Mouse (Mus musculus): Measurements from ENCODE around the gene Tmem164.

Gene Tmem164

DNA sequence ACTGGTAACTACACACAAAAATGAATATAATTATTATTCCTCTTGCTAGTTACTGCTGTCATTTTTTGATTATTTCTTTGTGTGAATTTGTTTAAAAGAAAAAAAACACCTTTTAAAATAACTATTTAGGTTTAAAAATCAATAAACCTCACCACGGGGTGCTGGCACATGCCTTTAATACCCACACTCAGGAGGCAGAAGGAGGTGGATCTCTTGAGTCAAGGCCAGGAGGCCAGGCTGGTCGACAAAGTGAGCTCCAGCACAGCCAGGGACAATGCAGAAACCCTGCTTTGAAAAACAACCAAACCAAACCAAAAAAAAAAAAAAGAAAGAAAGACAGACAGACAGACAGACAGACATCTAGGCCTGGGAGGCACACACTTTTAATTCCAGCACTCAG, 12.1 kb downstream of the Tmem164 start:
- DNase-seq: no peak

DNA sequence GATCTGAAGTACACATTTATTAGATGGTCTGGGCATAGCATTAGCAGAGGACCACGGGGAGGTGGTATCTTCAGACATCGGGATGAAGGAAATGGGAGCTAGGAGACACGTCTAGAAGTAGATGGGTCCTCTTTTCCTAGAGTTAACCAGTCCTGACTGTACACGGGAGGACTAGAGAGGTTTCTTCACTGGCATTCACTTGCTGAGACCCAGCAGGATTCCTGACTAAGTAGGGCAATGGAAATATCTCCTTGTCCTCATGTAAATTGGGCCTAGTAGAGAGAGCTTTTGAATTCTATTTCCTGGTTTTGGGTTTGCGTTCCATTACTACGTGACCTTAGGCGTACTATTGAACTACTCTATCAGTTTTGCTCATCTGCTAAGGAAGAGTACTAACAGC, 13.1 kb downstream of the Tmem164 start:
- no peak for DNase-seq

DNA sequence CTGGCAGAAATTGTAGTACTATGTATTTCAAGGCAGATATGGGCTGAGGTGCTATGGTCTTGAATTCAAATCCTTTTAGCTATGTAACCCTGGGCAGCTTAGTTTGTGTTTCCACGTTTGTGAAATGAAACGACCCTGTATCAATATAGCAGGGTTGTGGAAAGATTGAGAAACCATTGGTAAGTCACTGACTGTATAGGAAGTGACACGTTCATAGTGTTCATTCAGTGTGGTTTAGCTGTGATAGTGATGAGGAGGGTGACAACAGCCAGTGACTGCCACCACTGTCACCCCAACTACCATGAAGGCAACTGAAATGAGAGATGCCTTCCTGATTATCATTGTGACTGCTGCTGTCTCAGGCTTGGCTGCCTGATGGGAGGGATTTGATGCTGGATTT, 13.7 kb downstream of the Tmem164 start:
- DNase-seq: no peak

DNA sequence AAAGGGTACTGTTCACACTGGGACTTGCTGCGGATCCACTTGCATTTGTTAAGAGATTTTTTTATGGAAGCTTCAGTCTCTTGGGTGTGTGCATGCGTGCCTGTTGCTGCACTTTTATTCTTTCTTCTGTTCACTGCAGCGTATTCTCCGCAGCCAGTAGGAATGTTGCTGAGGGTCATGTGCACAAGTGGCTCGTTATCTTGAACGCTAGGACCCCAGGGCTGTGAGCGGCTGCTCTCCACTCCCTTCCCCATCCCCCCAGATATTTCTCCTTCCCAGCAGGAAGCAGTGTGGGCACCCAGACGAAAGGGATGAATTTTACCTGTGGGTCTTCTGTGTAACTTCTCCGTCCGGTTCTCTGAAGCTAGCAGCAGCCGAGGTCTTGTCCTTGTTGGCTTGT, 15.6 kb downstream of the Tmem164 start:
- DNase-seq: no peak

DNA sequence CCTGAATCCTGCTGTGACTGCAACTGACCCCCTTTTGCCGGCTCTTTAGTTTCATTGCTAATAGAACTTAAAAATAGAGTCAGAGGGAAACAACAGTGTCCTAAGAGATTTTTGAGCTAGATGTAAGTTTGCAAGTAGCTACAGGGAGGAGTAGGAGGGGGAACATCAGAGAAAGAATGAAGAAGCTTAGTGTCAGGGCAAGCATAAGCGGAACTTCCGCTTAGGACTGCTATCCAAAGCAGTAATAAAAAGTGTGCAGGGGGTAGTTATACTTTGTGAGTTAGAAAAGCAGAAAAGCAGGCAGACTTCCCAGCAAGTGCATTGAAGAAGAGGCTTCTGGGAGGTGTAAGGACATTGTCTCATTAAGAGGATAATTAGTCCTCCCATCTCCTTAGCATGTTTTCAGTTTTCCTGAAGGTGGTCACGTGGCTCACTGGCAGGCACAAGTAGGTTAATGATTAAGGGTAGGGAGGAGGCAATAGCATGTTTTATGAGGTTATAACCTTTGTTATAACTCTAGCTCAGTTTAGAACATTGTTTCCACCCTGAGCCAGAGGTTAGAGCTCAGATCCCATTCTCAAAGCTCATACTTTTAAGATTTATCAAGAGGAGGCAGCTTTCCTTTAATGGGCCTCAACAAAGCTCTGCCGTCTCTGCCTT, 16.5 kb downstream of the Tmem164 start:
- DNase-seq: no peak

DNA sequence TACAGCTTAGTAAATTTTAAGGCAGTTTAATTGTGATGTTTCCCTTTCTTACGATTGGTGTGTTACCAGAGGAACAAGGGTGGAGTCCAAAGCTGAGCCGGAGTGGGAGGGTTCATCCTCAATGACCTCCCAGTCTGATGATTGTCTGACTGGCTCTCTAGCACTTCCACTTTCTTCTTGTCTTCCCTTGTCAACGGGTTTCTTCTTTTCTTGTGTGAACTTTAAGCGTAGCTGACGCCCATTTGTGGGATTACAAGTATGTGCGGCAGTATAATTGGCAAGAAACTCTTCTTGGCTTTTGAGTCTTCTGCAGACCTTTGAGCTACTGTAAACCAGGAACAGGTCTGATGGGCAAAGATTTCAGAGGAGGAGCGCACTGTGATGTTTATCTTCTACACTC, 17.0 kb downstream of the Tmem164 start:
- no peak for DNase-seq

DNA sequence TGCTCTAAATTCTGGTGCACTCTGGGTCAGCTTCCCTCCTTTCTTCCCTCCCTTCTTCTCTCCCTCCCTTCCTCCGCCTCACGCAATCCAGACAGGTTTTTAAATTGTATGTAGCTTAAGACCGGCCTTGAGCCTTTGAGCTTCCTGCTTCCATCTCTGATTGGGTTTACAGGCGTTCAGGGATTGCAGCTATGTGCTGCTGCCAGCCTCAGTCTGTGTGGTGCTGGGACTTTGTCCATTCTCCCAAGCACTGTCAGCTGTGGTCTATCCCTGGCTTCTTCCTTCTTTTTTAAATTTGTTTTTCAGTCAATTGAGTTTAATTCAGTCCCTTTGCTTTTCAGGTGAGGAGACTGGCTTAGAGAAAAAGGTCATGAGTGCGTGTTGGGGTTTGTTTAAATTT, 20.9 kb downstream of the Tmem164 start:
- no peak for DNase-seq

DNA sequence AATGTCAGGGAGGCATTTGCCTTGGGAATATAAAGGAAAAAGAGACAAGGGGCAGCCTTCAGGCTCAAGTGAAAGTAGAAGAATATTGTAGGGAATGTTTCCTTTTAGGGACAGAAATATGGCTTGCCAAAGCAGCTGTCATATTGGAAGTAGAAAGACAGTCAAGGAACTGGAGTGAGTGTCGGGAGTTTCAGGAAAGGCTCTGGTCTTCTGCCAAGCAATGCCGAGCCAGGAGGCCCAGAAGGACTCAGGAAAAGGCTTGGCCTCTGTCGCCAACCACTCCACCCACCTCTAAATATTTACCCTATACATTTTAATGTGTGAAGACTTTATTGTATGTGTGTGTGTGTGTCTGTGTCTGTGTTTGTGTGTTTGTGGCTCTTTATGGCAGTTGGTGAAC, 21.4 kb downstream of the Tmem164 start:
- DNase-seq: no peak

DNA sequence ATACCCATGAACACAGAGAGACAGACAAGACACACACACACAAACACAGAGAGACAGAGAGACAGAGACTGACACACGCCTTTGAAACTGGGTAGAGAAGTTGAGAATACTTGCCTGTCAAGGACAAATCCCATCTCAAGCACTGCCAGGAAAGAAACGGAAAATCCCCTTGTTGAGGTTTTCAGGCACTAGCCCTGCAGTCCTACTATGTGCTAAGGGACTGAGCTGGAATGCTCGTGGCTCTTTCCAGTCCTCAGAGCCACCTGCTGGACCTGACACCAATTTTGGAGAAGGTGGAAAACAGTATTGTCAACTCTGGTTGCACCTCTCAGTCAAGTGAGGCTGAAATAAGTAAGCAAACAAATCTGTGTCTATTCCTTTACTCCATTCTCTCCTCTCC, 22.7 kb downstream of the Tmem164 start:
- DNase-seq: no peak

DNA sequence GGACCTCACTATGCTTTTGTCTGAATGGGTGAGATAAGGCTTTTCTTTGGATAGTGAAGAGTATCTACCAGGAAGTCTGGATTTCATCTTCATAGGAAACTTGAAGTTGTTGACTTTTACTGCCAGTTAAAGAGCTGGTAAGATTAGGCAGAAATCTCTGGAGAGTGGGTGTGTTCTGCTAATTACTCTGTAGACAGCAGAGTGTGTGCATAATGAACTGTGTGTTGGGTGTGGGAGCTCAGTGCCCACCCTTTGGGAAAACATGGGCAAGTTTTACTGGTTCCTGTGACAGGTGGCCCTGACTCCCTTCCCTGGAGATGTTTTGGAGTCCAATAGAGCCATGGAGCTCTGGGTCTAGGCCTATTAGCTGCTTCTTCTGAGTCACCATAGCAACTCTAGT, 27.1 kb downstream of the Tmem164 start:
- no peak for DNase-seq

DNA sequence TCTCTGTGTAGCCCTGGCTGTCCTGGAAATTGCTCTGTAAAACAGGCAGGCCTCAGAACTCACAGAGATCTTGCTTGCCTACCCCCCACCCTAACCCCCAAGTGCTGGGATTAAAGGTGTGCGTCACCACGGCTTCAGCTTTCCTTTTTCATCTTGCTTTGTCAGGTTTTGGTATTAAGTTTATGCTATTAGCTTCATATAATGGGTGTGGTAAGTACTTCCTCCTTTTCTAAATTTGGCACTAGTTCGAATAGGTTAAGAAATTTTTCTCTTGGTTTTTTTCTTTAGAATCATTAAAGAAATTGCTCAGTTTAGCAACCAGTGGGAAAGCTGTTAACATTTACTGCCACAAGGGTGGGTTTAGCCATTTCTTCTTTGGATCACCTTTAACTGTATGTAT, 34.8 kb downstream of the Tmem164 start:
- no peak for DNase-seq

DNA sequence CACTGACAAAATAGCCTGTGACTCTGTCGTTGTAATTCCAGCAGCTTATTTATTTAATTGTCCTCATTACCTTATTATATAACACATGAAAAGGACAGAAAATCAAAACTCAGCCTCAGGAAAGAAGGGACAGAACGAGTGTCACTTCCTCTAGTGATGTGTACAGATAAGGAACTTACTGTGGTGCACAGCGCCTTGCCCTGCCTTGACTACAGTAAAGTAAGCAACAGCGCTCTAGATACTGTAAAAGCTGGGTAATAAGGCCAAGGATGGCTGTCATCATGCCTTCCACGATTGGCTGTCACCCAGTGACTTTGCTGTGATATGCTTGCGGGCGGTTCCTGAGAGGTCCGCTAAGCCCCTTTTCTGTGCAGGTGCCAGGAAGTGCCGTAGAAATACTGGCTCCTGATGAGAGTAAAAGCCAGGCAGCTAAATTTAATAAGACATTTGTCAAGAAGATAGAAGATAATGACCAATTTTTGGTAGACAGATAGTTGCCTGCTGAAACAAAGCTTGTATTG, 36.8 kb downstream of the Tmem164 start:
- DNase-seq: no peak

DNA sequence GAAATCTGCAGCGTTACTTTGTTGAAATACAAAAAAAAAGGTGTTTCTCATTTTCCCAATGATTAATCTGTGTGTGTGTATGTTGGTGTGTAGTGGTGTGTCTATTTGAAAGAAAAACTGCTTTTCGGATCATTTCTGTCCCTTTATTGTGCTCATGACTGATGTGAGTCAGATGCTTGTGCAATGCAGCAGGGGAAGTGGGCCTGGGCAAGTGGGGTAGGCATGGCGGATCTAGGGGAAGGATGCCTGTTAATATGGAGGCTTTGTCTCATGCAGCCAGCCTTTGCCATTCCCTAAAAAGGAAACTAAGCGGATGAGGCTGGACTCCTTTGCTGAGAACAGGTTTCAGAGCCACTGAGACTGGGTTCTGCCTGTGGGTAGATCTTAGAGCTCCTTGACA, 37.6 kb downstream of the Tmem164 start:
- no peak for DNase-seq

DNA sequence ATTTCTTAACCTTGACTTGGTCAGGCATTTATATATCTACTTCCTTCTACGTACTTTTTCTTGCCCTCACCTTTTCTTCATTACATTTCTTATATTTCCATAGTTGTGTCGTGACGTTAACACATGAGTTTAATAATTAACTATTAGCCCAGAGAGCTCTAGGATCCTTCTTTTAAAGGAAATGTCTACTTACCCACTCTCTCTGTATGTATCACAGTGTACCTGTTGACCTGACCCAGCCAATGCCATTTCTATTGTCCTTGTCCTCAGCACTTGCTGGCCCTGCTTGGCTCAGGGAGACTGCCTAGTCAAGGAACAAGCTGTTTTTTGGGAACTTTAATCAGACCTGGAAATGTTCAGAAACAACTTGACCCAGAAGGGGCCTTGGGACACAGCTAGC, 40.7 kb downstream of the Tmem164 start:
- no peak for DNase-seq

DNA sequence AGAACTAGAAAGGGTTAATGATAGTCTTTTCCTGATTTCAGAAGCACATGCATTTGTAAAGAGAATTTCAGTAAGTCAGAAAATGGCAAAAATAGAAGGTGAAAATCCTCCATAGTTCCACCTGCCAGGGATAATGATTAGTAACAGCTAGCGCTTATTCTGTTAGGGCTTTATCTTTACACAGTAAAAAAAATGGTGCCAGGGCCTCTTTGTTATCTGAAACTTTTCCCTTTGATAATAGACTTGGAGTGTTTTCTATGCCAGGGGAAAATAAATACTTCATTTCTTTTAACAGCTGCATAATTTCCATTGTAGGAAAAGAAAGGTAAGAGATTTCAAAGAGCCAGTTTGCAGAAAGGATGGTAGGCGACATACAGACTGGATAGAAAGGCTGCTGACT, 43.0 kb downstream of the Tmem164 start:
- no peak for DNase-seq

DNA sequence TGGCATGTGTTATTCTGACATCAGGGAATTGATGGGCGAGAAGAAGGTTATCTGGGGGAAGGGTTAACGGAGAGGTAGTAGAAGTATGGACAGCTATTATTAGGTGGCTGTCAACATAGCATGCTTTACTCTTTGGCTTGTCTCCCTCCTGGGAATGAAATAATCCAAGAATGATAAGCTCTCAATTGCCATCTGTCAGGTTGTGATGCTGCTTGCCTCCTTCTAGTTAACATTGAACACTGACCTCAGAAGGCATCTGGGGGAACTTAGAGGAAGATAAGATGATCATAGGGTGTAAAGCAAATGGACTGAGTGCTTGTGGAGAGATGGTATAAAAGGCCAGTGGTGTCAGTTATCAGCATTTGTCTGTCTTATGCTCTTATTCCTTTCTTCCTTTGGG, 44.4 kb downstream of the Tmem164 start:
- DNase-seq: no peak

DNA sequence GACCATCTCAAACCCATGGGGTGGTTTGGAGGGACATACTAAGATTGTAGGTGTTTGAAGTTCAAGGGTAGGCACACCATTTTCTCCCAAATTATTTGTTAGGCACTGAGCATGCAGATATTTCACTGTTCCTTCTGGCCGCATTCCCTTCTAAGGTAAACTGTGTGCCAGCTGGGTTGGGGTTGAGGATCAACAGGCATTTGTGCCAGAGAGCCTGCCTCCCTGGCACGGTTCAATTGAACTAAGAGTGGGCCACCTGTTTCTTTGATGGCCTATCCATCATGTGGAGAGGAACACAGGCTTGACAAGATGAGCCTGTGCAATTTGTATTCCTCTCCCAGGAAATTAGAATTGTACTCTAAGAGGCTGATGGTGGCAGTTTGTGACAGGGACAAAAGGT, 45.1 kb downstream of the Tmem164 start:
- DNase-seq: no peak

DNA sequence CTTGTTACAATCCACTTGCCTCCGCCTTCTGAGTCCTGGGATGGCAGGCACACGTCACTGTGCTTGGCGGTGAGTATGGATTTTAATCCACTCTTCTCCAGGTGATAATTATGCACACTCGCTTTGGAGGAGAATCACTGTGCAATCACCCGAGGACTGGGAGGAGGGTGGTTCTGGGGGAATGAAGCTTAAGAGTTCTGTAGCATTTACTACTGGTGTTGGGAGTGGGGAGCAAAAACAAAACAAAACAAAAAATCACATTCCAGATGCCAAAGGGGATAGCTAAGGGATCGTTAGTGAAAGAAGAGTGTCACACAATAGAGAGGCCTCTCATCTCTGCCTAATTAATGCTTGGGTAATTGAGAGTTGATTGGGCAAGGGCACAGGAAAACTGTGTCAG, 46.6 kb downstream of the Tmem164 start:
- DNase-seq: no peak

DNA sequence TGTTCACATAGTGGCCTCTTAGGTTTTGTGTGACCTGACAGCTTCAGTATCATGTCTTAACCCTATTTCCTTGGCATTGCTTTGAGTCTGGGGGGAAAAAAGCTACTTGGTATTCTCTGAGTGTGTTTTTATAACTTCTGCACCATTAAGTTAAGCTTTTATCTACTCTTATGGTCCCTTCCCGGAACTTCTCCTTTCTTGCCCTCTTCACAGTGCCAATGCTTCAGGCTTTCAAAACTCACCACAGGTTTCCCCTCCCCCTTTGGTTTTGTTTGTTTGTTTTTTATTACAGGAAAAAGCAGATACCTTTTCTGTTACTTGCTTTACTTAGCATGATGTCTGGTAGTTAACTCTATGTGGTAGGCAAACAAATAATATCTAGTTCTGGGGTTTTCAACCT, 47.8 kb downstream of the Tmem164 start:
- DNase-seq: no peak

DNA sequence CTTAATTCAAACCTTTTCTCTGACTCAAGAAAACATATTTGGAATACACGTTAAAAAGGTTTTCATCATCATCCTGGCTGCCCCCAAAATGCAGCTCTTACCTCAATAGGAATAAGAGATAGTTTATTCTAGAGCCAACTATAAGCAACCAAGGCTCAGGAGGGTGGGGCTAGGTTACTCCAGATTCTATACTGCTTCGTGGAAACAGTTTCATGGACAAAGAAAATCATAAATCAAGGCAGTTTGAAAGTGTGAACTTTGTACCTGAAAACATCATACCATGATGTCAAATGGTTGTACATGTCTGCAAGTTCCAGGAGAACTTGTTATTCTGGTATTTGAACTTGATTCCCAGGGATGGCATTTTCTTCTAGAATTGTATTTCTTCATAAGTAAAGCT, 48.3 kb downstream of the Tmem164 start:
- DNase-seq: no peak

DNA sequence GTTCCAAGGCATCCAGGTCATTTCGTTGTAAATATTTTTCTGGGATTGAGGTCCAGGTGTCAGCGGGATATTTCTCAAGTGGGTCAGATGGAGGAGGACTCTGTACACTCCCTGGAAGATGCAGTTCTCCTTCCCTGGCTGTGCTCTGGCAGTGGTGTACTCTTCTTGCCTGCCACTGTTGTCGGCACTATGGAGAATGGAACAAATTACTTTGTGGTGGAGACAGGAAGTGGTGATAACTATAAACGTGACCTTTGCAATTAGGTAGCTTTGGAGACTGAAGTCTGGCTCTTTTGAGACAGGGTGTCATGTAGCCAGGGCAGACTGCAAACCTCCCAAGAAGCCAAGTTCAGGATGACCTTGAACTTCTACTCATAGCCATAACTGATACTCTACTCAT, 55.9 kb downstream of the Tmem164 start:
- DNase-seq: no peak

DNA sequence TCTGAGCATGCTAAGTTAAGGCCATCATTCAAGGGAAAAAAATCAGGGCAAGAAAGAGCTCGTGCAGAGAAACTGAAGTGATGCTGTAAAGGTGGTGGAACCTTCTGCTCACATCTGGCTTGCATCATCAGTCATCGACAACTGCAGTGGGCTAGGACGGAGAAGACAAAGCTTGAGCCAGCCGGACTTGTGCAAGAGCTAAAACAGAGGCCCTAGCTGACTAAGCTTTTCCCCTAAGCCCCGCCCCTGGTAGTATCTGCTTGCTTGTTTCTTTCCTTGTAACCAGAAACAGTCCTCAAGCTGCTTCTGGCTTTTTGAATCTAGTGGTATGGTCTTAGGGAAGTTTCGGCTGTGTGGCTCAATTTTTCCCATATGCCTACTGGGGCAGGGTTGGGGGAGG, 56.5 kb downstream of the Tmem164 start:
- no peak for DNase-seq

DNA sequence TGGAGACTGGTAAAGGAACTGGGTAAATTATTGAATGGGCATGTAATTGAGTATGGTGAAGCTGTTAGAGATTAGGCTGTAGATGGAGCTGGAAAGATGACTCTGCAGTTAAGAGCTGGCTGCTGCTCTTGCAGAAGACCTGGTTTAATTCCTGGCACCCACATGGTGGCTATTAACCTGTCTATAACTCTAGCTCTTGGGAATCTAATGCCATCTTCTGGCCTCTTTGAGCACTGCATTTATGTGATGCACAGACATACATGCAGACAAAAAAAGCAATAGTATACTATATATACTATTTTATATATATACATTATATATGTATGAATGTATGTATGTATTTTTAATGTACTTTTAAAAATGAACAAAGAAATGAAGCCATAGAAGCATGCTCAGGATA, 66.2 kb downstream of the Tmem164 start:
- DNase-seq: no peak

DNA sequence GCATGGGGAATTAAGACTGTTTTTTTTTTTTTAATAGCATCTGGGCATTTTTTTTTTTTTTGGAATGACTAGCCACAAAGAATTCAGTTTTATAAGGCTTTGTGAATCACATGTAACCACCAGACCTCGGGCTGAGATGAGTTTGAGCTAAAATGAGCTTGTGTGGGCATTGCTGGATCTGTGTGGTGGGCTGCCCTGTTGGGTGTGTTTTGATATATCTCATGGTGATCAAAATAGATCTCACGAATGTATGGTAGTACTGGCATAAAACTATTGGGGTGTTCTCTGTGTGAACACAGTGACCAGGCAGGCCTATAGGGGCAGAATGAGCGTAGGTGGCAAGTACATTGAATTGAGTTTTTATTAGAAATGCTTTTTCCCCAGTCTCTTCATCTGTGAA, 67.4 kb downstream of the Tmem164 start:
- no peak for DNase-seq

DNA sequence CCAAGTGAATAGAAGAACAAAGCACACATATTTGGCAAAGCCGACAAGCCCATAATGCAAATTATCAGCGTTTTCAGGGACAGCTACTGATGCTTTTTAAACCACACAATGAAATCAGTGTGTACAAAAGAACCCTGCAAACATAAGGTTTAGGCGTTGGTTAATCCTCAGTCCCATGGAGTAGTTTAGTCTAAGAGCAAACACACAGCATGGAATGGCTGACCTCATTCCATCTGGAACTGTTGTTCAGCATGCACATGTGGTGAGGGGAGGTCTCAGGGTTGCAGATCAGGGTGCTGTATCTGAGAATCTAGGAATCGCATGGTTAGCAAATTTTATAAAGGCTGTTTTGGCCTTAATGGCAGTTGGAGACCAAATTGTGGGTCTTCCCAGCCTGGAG, 69.6 kb downstream of the Tmem164 start:
- DNase-seq: no peak

DNA sequence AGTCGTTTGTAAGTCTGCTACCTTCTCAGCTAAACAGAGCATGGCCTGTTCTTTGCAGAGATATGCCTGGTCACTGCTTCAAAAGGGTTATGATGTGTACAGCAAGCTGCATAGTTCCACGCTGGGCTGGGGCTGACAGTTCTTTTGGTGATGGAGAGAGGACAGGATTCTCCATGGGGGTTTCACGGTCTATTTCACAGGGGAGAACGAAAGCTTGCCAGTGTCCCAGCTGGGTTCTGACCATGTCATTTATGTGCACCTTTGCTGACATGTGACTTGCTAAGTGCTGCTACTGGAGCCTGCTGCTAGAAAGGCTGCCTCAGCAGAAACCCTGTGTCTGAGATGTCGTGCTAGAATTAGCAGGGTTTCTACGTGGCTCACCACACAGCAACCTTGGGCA, 74.3 kb downstream of the Tmem164 start:
- no peak for DNase-seq

All from layer of hippocampus, adult 9-11 months (tissue).